Mouse (Mus musculus): Measurements from ENCODE around the gene Suds3. TPM values are rescaled to one million over a fixed set of nuclear protein-coding genes. Genes with fewer than 3 reads are reported as not detected.

Gene Suds3
- polyA plus RNA-seq, 1 experiment: 45.1 TPM

DNA sequence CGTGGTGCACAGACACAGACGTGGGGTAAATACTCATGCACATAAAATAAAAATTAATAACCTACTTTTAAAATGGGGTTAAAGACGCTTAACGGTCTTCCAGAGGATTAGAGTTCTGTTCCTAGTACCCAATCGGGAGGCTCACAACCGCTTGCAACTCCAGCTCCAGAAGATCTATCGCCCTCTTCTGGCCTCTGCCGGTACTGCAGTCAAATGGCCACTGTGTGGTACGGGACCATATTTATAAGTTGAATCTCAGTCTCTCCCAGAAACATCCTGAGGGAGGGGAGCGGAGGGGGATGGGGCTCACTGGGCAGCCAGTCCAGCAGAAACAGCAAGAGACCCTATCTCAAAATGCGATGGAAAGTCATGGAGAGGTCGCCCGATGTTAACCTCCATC lies 47.7 kb downstream of the Suds3 start:
- 83% methylated on average over 13 of the region's 13 CpGs for WGBS
- DNase-seq (ENCODE audit: low read depth in 1 of 2, low spot score in 2 of 2): peak in 1 of 2 experiments; percentile 8

DNA sequence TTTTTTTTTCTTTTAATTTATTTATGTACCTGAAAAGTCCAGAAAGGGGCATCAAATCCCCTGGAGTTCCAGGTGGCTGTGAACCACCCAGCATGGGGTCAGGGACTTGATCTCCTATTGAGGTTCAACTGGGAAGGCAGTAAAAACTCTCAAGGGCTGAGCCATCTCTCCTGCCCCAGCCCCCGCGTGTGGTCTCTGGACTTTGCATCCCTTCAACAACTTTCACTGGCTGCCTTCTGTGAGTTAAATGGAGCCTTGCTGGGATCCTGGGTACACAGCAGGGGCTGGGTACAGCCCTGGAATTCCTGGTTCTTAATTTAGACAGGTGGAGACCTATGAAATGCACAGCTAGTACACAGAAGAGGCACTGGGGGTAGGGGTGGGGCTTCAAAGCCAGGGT lies 54.7 kb downstream of the Suds3 start:
- TF ChIP-seq POLR2A (IDR thresholded peaks at IDR 0.05; ENCODE audit: low read depth, low read length) (no peak), CTCF (IDR thresholded peaks at IDR 0.05; ENCODE audit: extremely low read depth, insufficient read depth, insufficient read length, insufficient replicate concordance) (no peak)
- H3K36me3 ChIP-seq (ENCODE audit: control insufficient read depth, insufficient read depth, low read length): no peaks in the 10 kb centered on the region
- H3K4me3 ChIP-seq (ENCODE audit: extremely low read depth, insufficient read depth, insufficient read length): no peak overlapping the region
- 70% methylated on average over 2 of the region's 2 CpGs for WGBS
- DNase-seq (ENCODE audit: low read depth in 1 of 2, low spot score in 2 of 2): no peak
- no peak overlapping the region for H3K27ac ChIP-seq (ENCODE audit: insufficient read depth, low read length)
- H3K4me1 ChIP-seq (ENCODE audit: control insufficient read depth, insufficient read depth, insufficient read length): no peaks in the 10 kb centered on the region
- H3K27me3 ChIP-seq (ENCODE audit: control insufficient read depth, insufficient read depth, low read length): no peaks in the 10 kb centered on the region

More for the DNA sequence above, 47.7 kb downstream of the Suds3 start:
- no peaks in the 10 kb centered on the region for H3K4me1 ChIP-seq (ENCODE audit: control insufficient read depth, insufficient read depth, insufficient read length)
- H3K27me3 ChIP-seq (ENCODE audit: control insufficient read depth, insufficient read depth, low read length): no peaks in the 10 kb centered on the region
- no peak for TF ChIP-seq POLR2A (IDR thresholded peaks at IDR 0.05; ENCODE audit: low read depth, low read length)
- TF ChIP-seq CTCF (IDR thresholded peaks at IDR 0.05; ENCODE audit: extremely low read depth, insufficient read depth, insufficient read length, insufficient replicate concordance): peak; percentile 53; the same call in 1 of the 2 replicates
- H3K4me3 ChIP-seq (ENCODE audit: extremely low read depth, insufficient read depth, insufficient read length): no peak overlapping the region
- H3K36me3 ChIP-seq (ENCODE audit: control insufficient read depth, insufficient read depth, low read length): no peaks in the 10 kb centered on the region
- no peak overlapping the region for H3K27ac ChIP-seq (ENCODE audit: insufficient read depth, low read length)

DNA sequence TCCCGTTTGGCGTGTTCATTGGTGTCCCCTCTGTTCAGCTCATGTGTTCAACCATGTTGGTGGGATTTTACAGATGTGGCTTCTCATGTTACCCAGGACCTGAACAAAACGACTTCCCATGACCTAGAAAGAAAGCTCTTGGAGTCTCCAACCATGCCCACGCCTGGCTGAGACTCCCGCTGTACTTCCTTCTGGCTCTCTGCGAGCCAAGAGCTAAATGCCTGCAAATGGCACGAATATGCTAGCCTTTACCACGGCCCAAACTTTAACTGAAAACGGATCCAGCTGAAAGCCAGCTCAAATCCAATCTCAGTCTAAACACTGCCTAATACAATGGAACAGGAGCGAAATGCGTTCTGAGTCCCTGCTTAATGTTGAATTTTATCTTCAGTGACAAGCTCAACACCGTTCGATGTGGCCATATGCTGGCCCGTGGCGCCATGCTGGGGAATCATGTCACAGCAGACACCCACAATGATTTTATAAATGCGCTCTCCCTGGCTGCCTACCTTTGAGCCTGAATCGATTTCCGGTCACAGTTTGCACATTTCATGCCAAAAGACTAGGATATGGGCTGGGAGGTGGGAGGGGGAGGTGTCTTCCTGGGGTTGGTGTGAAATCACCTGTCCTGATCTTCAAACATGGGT lies 55.3 kb downstream of the Suds3 start:
- Histone ChIP-seq H3K27me3 (ENCODE audit: control insufficient read depth, insufficient read depth, low read length) (no peaks in the 10 kb centered on the region), H3K27ac (ENCODE audit: insufficient read depth, low read length) (no peak overlapping the region), H3K4me1 (ENCODE audit: control insufficient read depth, insufficient read depth, insufficient read length) (no peaks in the 10 kb centered on the region), H3K36me3 (ENCODE audit: control insufficient read depth, insufficient read depth, low read length) (no peaks in the 10 kb centered on the region), H3K4me3 (ENCODE audit: extremely low read depth, insufficient read depth, insufficient read length) (no peak overlapping the region)
- no peak for DNase-seq (ENCODE audit: low read depth in 1 of 2, low spot score in 2 of 2)
- TF ChIP-seq CTCF (IDR thresholded peaks at IDR 0.05; ENCODE audit: extremely low read depth, insufficient read depth, insufficient read length, insufficient replicate concordance) (no peak), POLR2A (IDR thresholded peaks at IDR 0.05; ENCODE audit: low read depth, low read length) (no peak)
- WGBS: 79% methylated on average over 18 of the region's 18 CpGs

DNA sequence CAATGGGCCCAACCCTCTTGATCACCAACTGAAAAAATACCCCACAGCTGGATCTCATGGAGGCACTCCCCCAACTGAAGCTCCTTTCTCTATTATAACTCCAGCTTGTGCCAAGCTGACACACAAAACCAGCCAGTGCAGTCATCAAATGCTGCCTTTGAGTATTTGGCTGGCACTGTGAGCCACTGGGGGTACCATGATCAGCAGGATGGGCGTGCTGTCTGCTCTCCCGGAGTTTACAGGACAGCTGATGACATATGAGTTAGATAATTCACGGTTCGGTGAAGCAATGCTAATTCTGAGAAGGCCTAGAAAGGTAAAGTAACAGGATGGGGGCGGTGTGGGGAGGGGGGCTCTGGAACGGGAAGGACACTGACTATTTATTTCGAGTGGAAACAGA lies 66.0 kb downstream of the Suds3 start:
- no peaks in the 10 kb centered on the region for H3K4me1 ChIP-seq (ENCODE audit: control insufficient read depth, insufficient read depth, insufficient read length)
- no peak for DNase-seq (ENCODE audit: low read depth in 1 of 2, low spot score in 2 of 2)
- no peak overlapping the region for H3K4me3 ChIP-seq (ENCODE audit: extremely low read depth, insufficient read depth, insufficient read length)
- TF ChIP-seq POLR2A (IDR thresholded peaks at IDR 0.05; ENCODE audit: low read depth, low read length): no peak
- no peak for TF ChIP-seq CTCF (IDR thresholded peaks at IDR 0.05; ENCODE audit: extremely low read depth, insufficient read depth, insufficient read length, insufficient replicate concordance)
- no peaks in the 10 kb centered on the region for H3K27me3 ChIP-seq (ENCODE audit: control insufficient read depth, insufficient read depth, low read length)
- no peaks in the 10 kb centered on the region for H3K36me3 ChIP-seq (ENCODE audit: control insufficient read depth, insufficient read depth, low read length)
- no peak overlapping the region for H3K27ac ChIP-seq (ENCODE audit: insufficient read depth, low read length)
- WGBS: 82% methylated on average over 7 of the region's 7 CpGs

DNA sequence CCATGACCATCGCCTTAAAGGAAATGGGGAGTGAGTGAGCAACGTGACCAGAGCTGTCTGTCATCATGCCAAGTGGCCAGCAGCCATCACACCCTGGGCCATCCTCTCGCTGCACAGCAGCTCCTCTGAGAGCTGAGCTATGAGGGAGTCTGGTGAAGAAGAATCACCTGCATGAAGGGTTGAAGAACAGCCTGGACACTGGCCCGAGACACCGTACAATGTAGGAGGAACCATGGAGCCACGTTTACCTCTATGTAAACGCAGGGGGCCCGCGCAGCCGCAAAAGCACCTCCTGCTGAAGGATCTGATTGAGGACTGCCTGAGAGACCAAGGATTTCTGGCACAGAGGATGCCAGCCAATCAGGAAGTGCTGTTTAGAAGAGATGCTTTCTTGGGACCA lies 70.8 kb downstream of the Suds3 start:
- no peaks in the 10 kb centered on the region for H3K36me3 ChIP-seq (ENCODE audit: control insufficient read depth, insufficient read depth, low read length)

DNA sequence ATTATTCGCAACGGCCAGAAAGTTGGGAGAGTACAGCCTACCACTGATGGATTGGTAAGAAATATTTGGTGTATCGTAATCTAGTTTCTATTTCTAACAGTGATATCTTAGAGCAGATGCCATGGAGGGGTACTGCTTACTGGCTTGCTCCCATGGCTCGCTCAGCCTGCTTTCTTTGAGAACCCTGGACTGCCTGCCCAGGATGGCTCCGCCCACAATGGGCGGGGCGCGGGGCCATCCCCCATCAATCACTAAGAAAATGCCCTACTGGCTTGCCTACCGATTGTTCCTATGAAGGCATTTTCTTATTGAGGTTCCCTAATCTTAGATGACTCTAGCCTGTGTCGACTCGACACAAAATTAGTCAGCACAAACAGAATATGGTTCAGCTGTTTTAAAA lies 73.3 kb downstream of the Suds3 start:
- Histone ChIP-seq H3K27me3 (ENCODE audit: control insufficient read depth, insufficient read depth, low read length) (no peaks in the 10 kb centered on the region), H3K4me1 (ENCODE audit: control insufficient read depth, insufficient read depth, insufficient read length) (no peaks in the 10 kb centered on the region), H3K27ac (ENCODE audit: insufficient read depth, low read length) (no peak overlapping the region), H3K36me3 (ENCODE audit: control insufficient read depth, insufficient read depth, low read length) (no peaks in the 10 kb centered on the region), H3K4me3 (ENCODE audit: extremely low read depth, insufficient read depth, insufficient read length) (no peak overlapping the region)
- DNase-seq (ENCODE audit: low read depth in 1 of 2, low spot score in 2 of 2): no peak
- WGBS: 63% methylated on average over 11 of the region's 11 CpGs
- TF ChIP-seq CTCF (IDR thresholded peaks at IDR 0.05; ENCODE audit: extremely low read depth, insufficient read depth, insufficient read length, insufficient replicate concordance): no peak
- no peak for TF ChIP-seq POLR2A (IDR thresholded peaks at IDR 0.05; ENCODE audit: low read depth, low read length)

More for the DNA sequence above, 70.8 kb downstream of the Suds3 start:
- no peaks in the 10 kb centered on the region for H3K4me1 ChIP-seq (ENCODE audit: control insufficient read depth, insufficient read depth, insufficient read length)
- H3K27me3 ChIP-seq (ENCODE audit: control insufficient read depth, insufficient read depth, low read length): no peaks in the 10 kb centered on the region
- TF ChIP-seq POLR2A (IDR thresholded peaks at IDR 0.05; ENCODE audit: low read depth, low read length): no peak
- TF ChIP-seq CTCF (IDR thresholded peaks at IDR 0.05; ENCODE audit: extremely low read depth, insufficient read depth, insufficient read length, insufficient replicate concordance): no peak
- H3K27ac ChIP-seq (ENCODE audit: insufficient read depth, low read length): no peak overlapping the region
- WGBS: 70% methylated on average over 10 of the region's 10 CpGs
- no peak for DNase-seq (ENCODE audit: low read depth in 1 of 2, low spot score in 2 of 2)
- no peak overlapping the region for H3K4me3 ChIP-seq (ENCODE audit: extremely low read depth, insufficient read depth, insufficient read length)

Other genes starting within 250 kb of the Suds3 start
- 18.4 and 26.6 TPM in 2 replicates for gene Taok3, start 4.0 kb upstream of the Suds3 start, polyA plus RNA-seq (2012; rRNA removed)
- 191 and 308 TPM in 2 replicates for gene Pebp1, start 171.5 kb upstream of the Suds3 start, polyA plus RNA-seq (2012; rRNA removed)
- 10.9 and 11.0 TPM in 2 replicates for gene Vsig10, start 203.0 kb upstream of the Suds3 start, polyA plus RNA-seq (2012; rRNA removed)
- 43.4 and 56.1 TPM in 2 replicates for gene Wsb2, start 241.2 kb upstream of the Suds3 start, polyA plus RNA-seq (2012; rRNA removed)